Mouse (Mus musculus): ENCODE data around the gene Sumo2.

- no peak for TF ChIP-seq POLR2A (IDR thresholded peaks at IDR 0.05; ENCODE audit: control insufficient read depth, extremely low read depth, insufficient read depth, low read length, poor library complexity)
- no peak for TF ChIP-seq CTCF (IDR thresholded peaks at IDR 0.05; ENCODE audit: borderline replicate concordance, control insufficient read depth, extremely low read depth, insufficient read depth, low read length, poor library complexity)
Measured at GRCm38 (mm10) chr11:115584376-115585073, 48.4 kb upstream of the Sumo2 start.

Data from thymus, adult 2 months (tissue).